In the genomic region with DNA sequence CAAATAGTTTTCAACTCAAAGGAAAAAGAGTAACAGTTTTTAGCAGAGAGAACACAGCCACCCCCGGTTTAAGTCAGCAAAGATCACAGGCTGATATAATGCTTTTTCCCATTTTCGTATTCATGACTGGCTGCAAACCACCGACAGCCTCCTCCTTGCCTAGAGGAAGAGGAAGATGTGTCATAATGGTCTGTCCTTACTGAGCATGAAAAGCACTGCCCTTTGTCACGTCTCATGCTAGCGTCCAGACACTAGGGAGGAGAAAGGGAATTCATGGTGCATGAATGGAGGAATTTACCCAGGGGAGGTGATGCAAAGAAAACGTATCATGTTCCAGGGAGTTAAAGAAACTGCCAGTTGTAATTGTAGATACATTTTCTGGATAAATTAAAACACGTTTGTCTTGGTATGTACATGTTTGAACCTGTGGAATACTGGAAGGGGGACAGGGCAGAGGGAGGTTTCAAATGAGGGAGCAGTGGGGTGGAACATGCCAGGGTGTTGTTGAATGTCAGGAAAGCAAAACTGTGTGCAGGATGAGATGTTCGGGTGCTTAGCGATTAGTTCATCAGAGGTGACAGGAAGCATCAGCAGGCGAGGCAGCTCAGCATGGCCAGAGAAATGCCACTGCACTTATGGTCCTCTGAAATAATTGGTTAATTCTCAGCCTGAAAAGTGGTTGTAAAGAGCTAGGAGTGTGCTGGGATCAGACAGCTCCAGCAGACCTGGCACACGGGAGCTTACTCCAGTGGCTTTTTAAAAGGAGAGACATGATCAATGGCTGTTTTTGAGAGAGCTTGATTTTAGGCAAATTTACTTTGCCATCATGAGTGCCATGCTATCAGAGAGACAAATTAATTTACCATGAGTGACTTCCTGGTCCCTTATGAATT, we compare ENCODE assay signal across 11 mouse cellular contexts.
DNase-seq lines count a peak whose midpoint lies in the region; ATAC-seq and TF ChIP-seq lines count a peak whose summit lies in the region.
"Had no signal": no experiment of that assay in that cellular context is flagged by ENCODE, and none has a peak within 500 bp of the region (broad histone marks: within the 10 kb centered on the region; RNA-seq: fewer than 3 reads in every experiment).

No protein-coding gene starts in this region.

- POLR2A ChIA-PET in Patski (lab: Charles Lee): no interaction called here

- TF ChIP-seq CTCF in Patski (IDR thresholded peaks at IDR 0.05): no peak
- TF ChIP-seq CTCF in forebrain, postnatal 0 days (IDR thresholded peaks at IDR 0.05; ENCODE audit: low read depth): no peak

- H3K36me3 ChIP-seq in forebrain, postnatal 0 days (ENCODE audit: insufficient read depth): no peaks in the 10 kb centered on the region
- H3K36me3 ChIP-seq: embryonic facial prominence, embryonic 12.5 days; G1E; lung, embryonic 15.5 days had no signal

- H3K4me2 ChIP-seq in forebrain, postnatal 0 days (ENCODE audit: low read depth): no peak overlapping the region
- H3K4me2 ChIP-seq: embryonic facial prominence, embryonic 12.5 days; lung, embryonic 15.5 days had no signal

- H3K9ac ChIP-seq in forebrain, postnatal 0 days: peak overlapping the region; percentile 7; the same call in 1 of the 2 replicates
- H3K9ac ChIP-seq: embryonic facial prominence, embryonic 12.5 days; lung, embryonic 15.5 days had no signal

- no peak overlapping the region for H3K27ac ChIP-seq in forebrain, postnatal 0 days (ENCODE audit: low read depth, low read length)
- H3K27ac ChIP-seq: embryonic facial prominence, embryonic 12.5 days; lung, embryonic 15.5 days had no signal

- 38% methylated on average over 11 of the region's 11 CpGs for WGBS in forebrain, postnatal 0 days

- peak; percentile 67 for ATAC-seq in Patski
- ATAC-seq in forebrain, postnatal 0 days: no peak

- H3K4me1 ChIP-seq in forebrain, postnatal 0 days (ENCODE audit: insufficient read depth): 0 out of 2 replicates have a peak, but pooled peaks cover 7% of the 10 kb centered on the region

- H3K9me3 ChIP-seq in forebrain, postnatal 0 days (ENCODE audit: low read length): no peaks in the 10 kb centered on the region
- H3K9me3 ChIP-seq: embryonic facial prominence, embryonic 12.5 days; G1E; lung, embryonic 15.5 days had no signal

- CTCF ChIA-PET in Patski (lab: Charles Lee): interaction anchor here (2.1 kb wide), 1 partner anchor 12 kb away, joined by 9 read pairs; no protein-coding TSS in a partner anchor

- DNase-seq in 416B (ENCODE audit: low read depth): peak; percentile 75
- DNase-seq in Patski (ENCODE audit: low read depth, low spot score): no peak
- peak; percentile 13 for DNase-seq in forebrain, postnatal 0 days
- peak; percentile 16 for DNase-seq in mesoderm, embryonic 11.5 days (ENCODE audit: low read depth, low spot score)
- DNase-seq in ovary, postnatal 36 days (ENCODE audit: low spot score): no peak
- DNase-seq in right cerebral cortex, postnatal 36 days (ENCODE audit: low spot score in 2 of 2): no peak
- no peak for DNase-seq in heart, adult 9 months (ENCODE audit: low spot score in 2 of 2)
- DNase-seq in spleen, adult 12 weeks (ENCODE audit: low spot score): no peak

- in situ Hi-C loops in Patski (cut with MboI; ENCODE audit: low pct_unique_long_range_greater_than_20kb): no loop called here

- no peak overlapping the region for H3K4me3 ChIP-seq in forebrain, postnatal 0 days (ENCODE audit: low read depth, low read length)
- H3K4me3 ChIP-seq: embryonic facial prominence, embryonic 12.5 days; lung, embryonic 15.5 days had no signal

- H3K27me3 ChIP-seq in Patski: no peaks in the 10 kb centered on the region
- no peaks in the 10 kb centered on the region for H3K27me3 ChIP-seq in forebrain, postnatal 0 days (ENCODE audit: insufficient read depth, low read length)
- H3K27me3 ChIP-seq: embryonic facial prominence, embryonic 12.5 days; lung, embryonic 15.5 days had no signal

Comparison
In these comparisons a context has a peak if more than half of its experiments do, and no peak if none do; other contexts are left out.
1. DNase-seq: peak in 416B (single experiment), forebrain, postnatal 0 days (single experiment) and mesoderm, embryonic 11.5 days (single experiment); none in Patski (single experiment), ovary, postnatal 36 days (single experiment), right cerebral cortex, postnatal 36 days (0 of 2), heart, adult 9 months (0 of 2) and spleen, adult 12 weeks (single experiment).